Mouse (Mus musculus) ES-E14 (cell line): Measurements from ENCODE around the gene Gimap1.

ENCODE experiments used
- MAFK ChIP-seq: IDR thresholded peaks from 2 replicates; pipeline ENCODE4 v1.6.1; 2014; ENCODE audit warnings: mild to moderate bottlenecking, low read depth, low read length, inconsistent platforms; ENCODE audit not compliant: insufficient read depth
- ZNF384 ChIP-seq: IDR thresholded peaks from 2 replicates; pipeline ENCODE4 v1.6.1; 2012; ENCODE audit warnings: low read depth, low read length, inconsistent platforms

DNA sequence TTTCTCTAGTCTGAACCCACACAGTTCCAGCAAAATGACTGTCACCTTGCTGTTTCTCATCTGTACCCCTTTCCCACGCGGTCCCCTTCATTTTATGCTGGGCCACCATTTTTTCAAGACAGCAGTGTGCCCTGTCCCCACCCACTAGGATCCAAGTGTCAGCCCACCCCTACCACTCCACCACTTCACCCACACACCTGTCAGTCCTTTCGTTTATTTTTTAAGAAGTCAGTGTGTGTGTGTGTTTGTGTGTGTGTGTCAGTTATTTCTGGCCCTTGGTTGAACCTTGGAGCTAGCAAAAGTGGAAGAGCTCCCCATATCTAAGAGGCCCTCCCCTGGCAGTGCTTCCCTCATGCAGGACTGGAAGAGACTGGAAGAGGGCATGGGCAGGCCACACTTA, 30.1 kb downstream of the Gimap1 start:
- TF ChIP-seq MAFK (no peak), ZNF384 (no peak)
